In genomic region chr11:39411691-39412090, GRCm38 (mm10) we compare ENCODE assay signal across 31 mouse cellular contexts.
DNase-seq lines count a peak whose midpoint lies in the region; ATAC-seq and TF ChIP-seq lines count a peak whose summit lies in the region.
"Had no signal": no experiment of that assay in that cellular context is flagged by ENCODE, and none has a peak within 500 bp of the region (broad histone marks: within the 10 kb centered on the region; RNA-seq: fewer than 3 reads in every experiment).

No protein-coding gene starts in this region.

- H3K4me2 ChIP-seq in midbrain, embryonic 14.5 days (ENCODE audit: low read length), result no peak overlapping the region
- H3K4me2 ChIP-seq in midbrain, embryonic 16.5 days (ENCODE audit: low read length), result no peak overlapping the region
- H3K4me2 ChIP-seq: embryonic facial prominence, embryonic 15.5 days; heart, embryonic 13.5 days; hindbrain, embryonic 15.5 days; kidney, embryonic 15.5 days; liver, embryonic 12.5 days; midbrain, embryonic 12.5 days; neural tube, embryonic 13.5 days had no signal

- 33% methylated on average over 2 of the region's 2 CpGs for WGBS in midbrain, embryonic 14.5 days
- 35% methylated on average over 2 of the region's 2 CpGs for WGBS in midbrain, embryonic 16.5 days

- no peak for TF ChIP-seq CTCF in layer of hippocampus, adult 2 months (conservative IDR thresholded peaks at IDR 0.05)

- H3K9ac ChIP-seq in midbrain, embryonic 14.5 days (replicated peaks; ENCODE audit: low read length), result no peak overlapping the region
- H3K9ac ChIP-seq in midbrain, embryonic 16.5 days (ENCODE audit: low read depth, low read length), result no peak overlapping the region
- H3K9ac ChIP-seq: embryonic facial prominence, embryonic 15.5 days; heart, embryonic 13.5 days; hindbrain, embryonic 15.5 days; kidney, embryonic 15.5 days; liver, embryonic 12.5 days; liver, postnatal 0 days; midbrain, embryonic 12.5 days; neural tube, embryonic 13.5 days had no signal

- no peaks in the 10 kb centered on the region for H3K27me3 ChIP-seq in midbrain, embryonic 14.5 days (ENCODE audit: control insufficient read depth, insufficient read depth, low read length)
- H3K27me3 ChIP-seq in midbrain, embryonic 16.5 days (ENCODE audit: control insufficient read depth, insufficient read depth, low read depth, low read length), result no peaks in the 10 kb centered on the region
- H3K27me3 ChIP-seq: embryonic facial prominence, embryonic 15.5 days; heart, embryonic 13.5 days; hindbrain, embryonic 15.5 days; kidney, embryonic 15.5 days; liver, embryonic 12.5 days; midbrain, embryonic 12.5 days; neural tube, embryonic 13.5 days had no signal

- peak; percentile 3 to 4 for DNase-seq in cerebellum, postnatal 14 days
- DNase-seq in cerebellum, adult 9-11 months, result no peak
- DNase-seq in layer of hippocampus, adult 2 months (ENCODE audit: low spot score in 2 of 2), result no peak
- no peak for DNase-seq in layer of hippocampus, adult 9-11 months
- DNase-seq in midbrain, embryonic 14.5 days, result peak; percentile 33
- DNase-seq in brain, embryonic 18.5 days (ENCODE audit: low read depth, low spot score), result peak; percentile 10
- DNase-seq: adrenal gland, adult 8-10 months; cerebellum, adult 11 months; cerebellum, postnatal 25 days; gastrocnemius, postnatal 10 days; heart, postnatal 10 days; kidney, adult 18-20 months; kidney, postnatal 25 days; liver, postnatal 0 days; lung, postnatal 36 days; right cerebral cortex, postnatal 25 days; thymus, adult 18-20 months; thymus, postnatal 25 days had no signal

- H3K4me1 ChIP-seq in midbrain, embryonic 14.5 days (ENCODE audit: control insufficient read depth, insufficient read depth, low read length), result no peaks in the 10 kb centered on the region
- peaks cover 2% of the 10 kb centered on the region; the same call in 1 of the 2 replicates for H3K4me1 ChIP-seq in midbrain, embryonic 16.5 days (ENCODE audit: control insufficient read depth, insufficient read depth, low read length)
- H3K4me1 ChIP-seq: embryonic facial prominence, embryonic 10.5 days; embryonic facial prominence, embryonic 15.5 days; heart, embryonic 13.5 days; hindbrain, embryonic 15.5 days; kidney, embryonic 15.5 days; liver, embryonic 12.5 days; midbrain, embryonic 12.5 days had no signal

- no peaks in the 10 kb centered on the region for H3K9me3 ChIP-seq in midbrain, embryonic 14.5 days (ENCODE audit: control insufficient read depth, low read length)
- no peaks in the 10 kb centered on the region for H3K9me3 ChIP-seq in midbrain, embryonic 16.5 days (replicated peaks; ENCODE audit: control insufficient read depth, low read length, poor library complexity, severe bottlenecking)
- H3K9me3 ChIP-seq: embryonic facial prominence, embryonic 10.5 days; embryonic facial prominence, embryonic 15.5 days; G1E; heart, embryonic 13.5 days; hindbrain, embryonic 15.5 days; kidney, embryonic 15.5 days; liver, embryonic 12.5 days; midbrain, embryonic 12.5 days; neural tube, embryonic 13.5 days had no signal

- no peak overlapping the region for H3K4me3 ChIP-seq in layer of hippocampus, adult 2 months
- H3K4me3 ChIP-seq in midbrain, embryonic 14.5 days (replicated peaks; ENCODE audit: low read depth, low read length), result no peak overlapping the region
- H3K4me3 ChIP-seq in midbrain, embryonic 16.5 days (ENCODE audit: low read depth, low read length), result no peak overlapping the region
- H3K4me3 ChIP-seq: embryonic facial prominence, embryonic 10.5 days; embryonic facial prominence, embryonic 15.5 days; heart, embryonic 13.5 days; hindbrain, embryonic 15.5 days; kidney, embryonic 15.5 days; left cerebral cortex, adult 2 months; liver, embryonic 12.5 days; midbrain, embryonic 12.5 days; myocyte; neural tube, embryonic 13.5 days had no signal

- H3K27ac ChIP-seq in layer of hippocampus, adult 2 months, result 0 out of 2 replicates have a peak overlapping the region, but pooled peaks have one; percentile 6
- no peak overlapping the region for H3K27ac ChIP-seq in midbrain, embryonic 14.5 days (replicated peaks; ENCODE audit: low read depth, low read length)
- H3K27ac ChIP-seq in midbrain, embryonic 16.5 days (ENCODE audit: low read length), result no peak overlapping the region
- H3K27ac ChIP-seq: embryonic facial prominence, embryonic 10.5 days; embryonic facial prominence, embryonic 15.5 days; heart, embryonic 13.5 days; hindbrain, embryonic 15.5 days; kidney, embryonic 15.5 days; left cerebral cortex, adult 2 months; liver, embryonic 12.5 days; midbrain, embryonic 12.5 days; neural tube, embryonic 13.5 days; stomach, postnatal 0 days had no signal

- no peaks in the 10 kb centered on the region for H3K36me3 ChIP-seq in midbrain, embryonic 14.5 days (ENCODE audit: control insufficient read depth, insufficient read depth, low read length)
- H3K36me3 ChIP-seq in midbrain, embryonic 16.5 days (ENCODE audit: control insufficient read depth, insufficient read depth, low read length), result no peaks in the 10 kb centered on the region
- H3K36me3 ChIP-seq: embryonic facial prominence, embryonic 10.5 days; embryonic facial prominence, embryonic 15.5 days; G1E; heart, embryonic 13.5 days; hindbrain, embryonic 15.5 days; kidney, embryonic 15.5 days; liver, embryonic 12.5 days; midbrain, embryonic 12.5 days; neural tube, embryonic 13.5 days had no signal

- no peak for ATAC-seq in midbrain, embryonic 14.5 days (ENCODE audit: low FRiP score, low TSS enrichment)
- ATAC-seq in midbrain, embryonic 16.5 days, result no peak
- ATAC-seq: liver, embryonic 12.5 days; liver, postnatal 0 days had no signal

Comparison
In these comparisons a context has a peak if more than half of its experiments do, and no peak if none do; other contexts are left out.
1. DNase-seq: peak in cerebellum, postnatal 14 days (2 of 2), midbrain, embryonic 14.5 days (single experiment) and brain, embryonic 18.5 days (single experiment); none in cerebellum, adult 9-11 months (single experiment), layer of hippocampus, adult 2 months (0 of 2) and layer of hippocampus, adult 9-11 months (single experiment).